Mouse (Mus musculus) heart, postnatal 0 days (tissue): Measurements from ENCODE around the gene B830017H08Rik.

ENCODE experiments used
- CTCF ChIP-seq: IDR thresholded peaks from 2 replicates; pipeline ENCODE4 v1.5.1; 2016; ENCODE audit warnings: antibody characterized with exemption, control low read depth, low read depth
- EP300 ChIP-seq: IDR thresholded peaks from 2 replicates; pipeline ENCODE4 v1.6.1; 2016; ENCODE audit warnings: antibody characterized with exemption, low read depth

DNA sequence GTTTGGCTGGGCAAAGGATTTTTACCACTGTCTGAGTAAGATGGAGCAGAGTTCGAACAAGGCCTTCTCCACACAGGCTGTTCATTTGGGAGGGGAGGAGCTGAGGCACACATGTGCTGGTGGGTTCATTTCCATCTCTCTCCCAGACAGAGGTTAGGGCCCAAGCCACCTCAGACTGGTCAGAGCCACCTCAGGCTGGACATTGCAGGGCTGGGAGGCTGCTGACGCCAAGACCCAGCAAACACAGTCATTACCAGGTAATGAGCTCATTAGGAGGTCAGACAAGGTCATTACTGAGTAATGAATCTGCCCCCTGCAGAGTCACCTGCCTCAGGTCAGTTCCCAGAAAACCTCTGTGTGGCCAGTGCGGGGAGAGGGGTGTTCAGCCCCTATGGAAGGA is 4.1 kb upstream of the B830017H08Rik start:
- no peak for TF ChIP-seq CTCF
- no peak for TF ChIP-seq EP300
